8 mouse cellular contexts compared by ENCODE assay signal in genomic region chr4:133479458-133480184, GRCm38 (mm10). TPM values are rescaled to one million over a fixed set of nuclear protein-coding genes. Genes with fewer than 3 reads are reported as not detected.
DNase-seq lines count a peak whose midpoint lies in the region; ATAC-seq and TF ChIP-seq lines count a peak whose summit lies in the region.

Gene Tent5b, plus strand, starts transcription at chr4:133480132.

- ATAC-seq in Patski: peak; percentile 83
- ATAC-seq in hindbrain, embryonic 14.5 days (ENCODE audit: low FRiP score): peak; percentile 97

- no peaks in the 10 kb centered on the region for H3K9me3 ChIP-seq in hindbrain, embryonic 14.5 days (ENCODE audit: control insufficient read depth, low read length)

- no peak for TF ChIP-seq CTCF in Patski (IDR thresholded peaks at IDR 0.05)

- no peaks in the 10 kb centered on the region for H3K36me3 ChIP-seq in hindbrain, embryonic 14.5 days (replicated peaks; ENCODE audit: control insufficient read depth, insufficient read depth)

- no peak within 1 kb of the TSS for H3K27ac ChIP-seq in hindbrain, embryonic 14.5 days

- in situ Hi-C loops in Patski (cut with MboI; ENCODE audit: low pct_unique_long_range_greater_than_20kb): loop anchor here (5.0 kb wide), 1 partner anchor 38 kb away; the partner anchor contains the start of gene Kdf1

- POLR2A ChIA-PET in Patski (lab: Charles Lee): interaction anchor here (1.1 to 1.9 kb wide), 2 partner anchors 14 to 18 kb away, joined by 3 to 6 read pairs; no protein-coding TSS in a partner anchor

- peak within 1 kb of the TSS; percentile 39 for H3K4me2 ChIP-seq in hindbrain, embryonic 14.5 days (replicated peaks)

- no peaks in the 10 kb centered on the region for H3K4me1 ChIP-seq in hindbrain, embryonic 14.5 days (replicated peaks; ENCODE audit: control insufficient read depth, insufficient read depth, low read length)

- H3K27me3 ChIP-seq in Patski: no peaks in the 10 kb centered on the region
- H3K27me3 ChIP-seq in hindbrain, embryonic 14.5 days (ENCODE audit: control insufficient read depth, insufficient read depth, low read length): peaks cover 44% of the 10 kb centered on the region

- DNase-seq in Patski (ENCODE audit: low read depth, low spot score): peak; percentile 96
- peak; percentile 90 to 99 for DNase-seq in cerebellum, postnatal 14 days
- DNase-seq in frontal cortex, postnatal 14 days (ENCODE audit: low spot score in 2 of 2): peak; percentile 95 to 97
- DNase-seq in hindbrain, embryonic 14.5 days (ENCODE audit: low spot score): peak; percentile 94
- peak; percentile 92 for DNase-seq in layer of hippocampus, postnatal 36 days
- peak; percentile 100 for DNase-seq in lung, postnatal 36 days
- DNase-seq in retina, postnatal 7 days (ENCODE audit: low read depth, low spot score): peak; percentile 82
- peak; percentile 97 for DNase-seq in urinary bladder, adult 2 months (ENCODE audit: low spot score)

- H3K4me3 ChIP-seq in hindbrain, embryonic 14.5 days (replicated peaks; ENCODE audit: low read length): peak within 1 kb of the TSS; percentile 34

- CTCF ChIA-PET in Patski (lab: Charles Lee): interaction anchor here (1.0 to 2.4 kb wide), 6 partner anchors 15 to 56 kb away, joined by 3 to 19 read pairs (median 6); partner anchors contain the start of gene Trnp1

- peak within 1 kb of the TSS; percentile 45; the same call in 1 of the 2 replicates for H3K9ac ChIP-seq in hindbrain, embryonic 14.5 days

- WGBS in hindbrain, embryonic 14.5 days: 3% methylated on average over 29 of the region's 29 CpGs

RNA-seq across cellular contexts. Expression of gene Tent5b, which starts in this region (rescaled TPM):
- polyA plus RNA-seq in Patski (2021): 5.5 TPM
- polyA plus RNA-seq in hindbrain, embryonic 14.5 days (2014; fragmentation: Nextera tagmentation; extraction: Ambion mirVana): 0.09 and 0.16 TPM in 2 replicates
- total RNA-seq in layer of hippocampus, postnatal 36 days (2021): not detected
- polyA plus RNA-seq in urinary bladder, adult 2 months (2012; rRNA removed): 26.0 and 32.2 TPM in 2 replicates

Comparison
In these comparisons a context has a peak if more than half of its experiments do, and no peak if none do; other contexts are left out.
1. Peak in DNase-seq, ATAC-seq, H3K4me3 ChIP-seq, H3K9ac ChIP-seq and H3K4me2 ChIP-seq in hindbrain, embryonic 14.5 days; RNA of the gene not detected or under 1 TPM.
2. Peak in DNase-seq in layer of hippocampus, postnatal 36 days; RNA of the gene not detected or under 1 TPM.